Mouse (Mus musculus) cerebral cortex, adult 2 months (tissue): ENCODE measurements around the gene Camta1.

ENCODE experiments used
- WGBS: fragments of 180-500 bp; shearing (Covaris S2); methylation state at CpG from one replicate; pipeline ENCODE4 v1.1.7; 2018; 5-methylcytosine and 5-hydroxymethylcytosine counted together

The Camta1 gene

DNA sequence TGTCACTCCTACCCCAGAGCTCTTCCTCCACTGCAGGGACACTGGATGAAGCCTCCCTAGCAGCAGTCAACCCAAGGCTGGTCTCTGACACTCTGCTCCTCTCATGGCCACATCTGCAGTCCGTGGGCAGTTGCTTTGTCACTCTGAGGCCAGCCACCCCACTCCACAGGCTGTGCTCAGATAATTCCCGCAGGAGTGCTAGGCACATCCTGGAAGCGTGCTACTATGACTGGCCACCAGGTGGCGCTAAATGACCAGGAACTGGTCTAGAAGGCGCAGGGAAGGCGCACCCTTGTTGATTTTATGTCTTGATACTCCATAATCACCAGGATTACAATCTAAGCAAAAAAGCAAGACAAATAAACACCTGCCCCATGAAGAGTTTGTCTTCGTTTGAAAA is 704.8 kb downstream of the Camta1 start:
- WGBS, result 0% methylated on average over 7 of the region's 7 CpGs

DNA sequence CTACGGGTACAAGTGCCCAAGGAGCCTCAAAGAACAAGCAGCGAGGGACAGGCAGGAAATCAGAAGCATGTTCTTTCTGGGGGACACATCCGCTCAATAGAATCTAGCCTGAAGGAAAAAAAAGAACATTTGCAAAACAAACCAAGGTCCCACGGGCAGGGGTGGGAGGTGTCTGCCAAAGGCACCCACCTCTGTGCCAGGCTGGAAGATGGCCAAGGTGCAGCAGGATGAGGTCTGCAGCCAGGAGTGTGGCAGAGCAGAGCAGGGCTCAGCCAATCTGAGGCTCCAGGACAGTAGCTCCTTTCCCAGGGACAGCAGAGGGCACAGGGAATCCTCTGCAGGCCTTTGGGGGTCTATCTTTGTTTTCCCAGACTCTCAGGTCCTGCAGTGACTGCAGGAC is 706.1 kb downstream of the Camta1 start:
- 65% methylated on average over 4 of the region's 4 CpGs for WGBS

DNA sequence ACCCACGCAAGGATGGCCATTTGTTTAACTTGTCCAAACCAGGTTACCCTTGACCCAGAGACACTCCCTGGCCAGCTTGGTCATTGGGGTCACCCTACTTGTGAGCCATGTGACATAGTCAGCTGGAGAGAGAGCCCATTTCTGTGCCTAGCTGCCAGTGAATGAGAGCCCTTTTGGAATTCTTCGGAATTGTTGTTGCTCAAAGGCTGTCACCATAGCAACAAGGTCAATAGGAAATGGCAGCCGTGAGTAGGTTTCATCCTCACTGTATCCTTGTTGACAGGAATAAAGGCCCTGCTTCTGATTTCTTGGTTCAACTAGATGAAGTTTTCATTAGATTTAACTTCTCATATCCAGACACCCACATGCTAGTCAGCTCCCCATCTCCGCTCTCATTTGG is 707.4 kb downstream of the Camta1 start:
- WGBS, result 65% methylated on average over 4 of the region's 4 CpGs

DNA sequence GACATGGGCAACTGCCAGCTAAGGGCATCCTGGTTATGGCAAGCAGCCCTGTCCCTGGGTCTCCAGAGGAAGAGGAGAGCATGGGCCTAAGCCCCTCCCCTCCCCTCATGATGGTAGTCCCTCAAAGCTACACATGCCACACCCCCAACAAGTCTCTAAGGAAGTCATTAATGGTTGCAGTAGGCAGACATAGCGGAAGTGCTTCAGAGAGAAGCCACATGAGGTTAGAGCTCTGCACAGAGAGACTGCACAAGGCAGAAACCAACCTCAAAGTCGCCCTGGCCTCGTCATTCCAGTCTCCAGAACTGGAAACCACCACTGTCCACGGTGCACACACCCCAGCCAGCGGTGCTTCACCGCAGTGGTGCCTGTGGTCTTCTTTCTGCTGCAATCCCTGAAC is 709.7 kb downstream of the Camta1 start:
- 80% methylated on average over 6 of the region's 6 CpGs for WGBS

DNA sequence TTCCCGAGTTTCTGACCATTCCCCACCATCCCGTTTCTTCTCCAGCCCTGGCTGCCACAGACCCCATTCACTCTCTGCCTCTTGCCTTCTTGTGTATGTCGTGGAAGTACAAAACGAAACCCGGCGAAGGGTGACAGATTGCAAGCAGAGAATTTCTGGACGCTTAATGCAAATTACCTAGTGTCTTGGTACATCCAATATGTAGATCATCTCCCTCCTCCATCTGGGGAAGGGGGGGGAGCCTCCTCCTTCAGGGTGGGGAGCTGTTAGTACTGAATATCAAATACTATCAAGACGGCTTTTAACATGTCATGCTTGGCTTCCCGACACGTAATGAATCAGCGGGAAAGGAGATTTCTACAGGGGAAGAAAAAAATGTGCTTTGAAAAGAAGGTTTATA is 710.8 kb downstream of the Camta1 start:
- 59% methylated on average over 11 of the region's 11 CpGs for WGBS

DNA sequence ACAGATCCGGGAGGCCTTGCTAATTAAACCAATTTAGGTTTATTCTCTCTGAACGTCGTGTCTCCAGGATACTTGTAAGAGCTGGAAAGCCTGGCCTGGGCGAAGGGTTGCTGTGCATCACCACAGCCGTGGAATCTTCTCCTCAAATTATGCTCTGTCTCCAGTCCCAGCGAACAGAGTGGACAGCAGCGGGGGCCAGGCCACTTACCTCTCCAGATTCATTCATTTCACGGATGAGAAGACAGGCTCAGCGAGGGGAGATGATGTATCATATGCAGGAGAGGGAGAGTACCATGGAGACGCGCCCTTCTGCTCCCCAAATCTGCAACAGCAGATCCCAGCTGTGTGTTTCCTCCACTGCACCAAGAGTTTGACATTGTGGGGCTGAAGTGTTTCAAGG is 711.6 kb downstream of the Camta1 start:
- 85% methylated on average over 11 of the region's 11 CpGs for WGBS

DNA sequence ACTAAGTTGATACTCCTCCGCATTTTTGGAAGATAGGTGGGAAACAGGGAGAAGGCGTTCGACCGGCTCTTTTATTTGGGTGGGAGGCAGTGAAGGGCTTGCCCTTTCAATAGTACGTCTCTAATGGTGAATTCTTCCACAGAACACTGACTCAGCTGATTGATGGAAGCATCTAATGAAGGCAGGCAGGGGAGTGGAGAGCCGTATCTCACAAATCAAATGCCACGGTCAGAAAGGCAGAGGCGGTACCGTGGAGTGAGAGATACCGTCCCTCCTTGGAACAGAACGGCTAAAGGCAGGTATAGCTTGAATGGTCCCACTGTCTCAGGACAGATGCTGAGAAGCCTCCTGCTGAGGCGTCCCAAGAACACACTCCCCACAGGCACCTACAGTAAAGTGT is 714.1 kb downstream of the Camta1 start:
- WGBS, result 61% methylated on average over 12 of the region's 12 CpGs

DNA sequence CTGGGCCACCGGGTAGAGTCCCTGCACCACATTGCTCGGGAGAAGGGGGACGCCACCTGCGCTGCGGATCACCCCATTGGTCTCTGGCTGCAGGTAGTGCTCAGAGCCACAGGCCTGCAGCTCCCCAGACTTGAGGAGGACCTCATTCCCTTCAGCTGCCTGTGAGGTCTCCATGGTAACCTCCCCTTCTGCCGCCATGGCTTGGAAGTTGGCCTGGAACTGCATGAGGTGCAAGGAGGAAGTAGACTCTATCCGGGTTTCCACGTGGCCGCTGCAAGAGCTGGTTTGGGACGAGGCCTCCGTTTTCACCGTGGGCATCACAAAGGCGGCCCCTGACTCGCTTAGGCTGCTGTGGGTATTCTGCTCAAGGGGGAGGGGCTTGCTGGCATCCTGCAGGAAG is 717.6 kb downstream of the Camta1 start:
- 87% methylated on average over 14 of the region's 14 CpGs for WGBS

DNA sequence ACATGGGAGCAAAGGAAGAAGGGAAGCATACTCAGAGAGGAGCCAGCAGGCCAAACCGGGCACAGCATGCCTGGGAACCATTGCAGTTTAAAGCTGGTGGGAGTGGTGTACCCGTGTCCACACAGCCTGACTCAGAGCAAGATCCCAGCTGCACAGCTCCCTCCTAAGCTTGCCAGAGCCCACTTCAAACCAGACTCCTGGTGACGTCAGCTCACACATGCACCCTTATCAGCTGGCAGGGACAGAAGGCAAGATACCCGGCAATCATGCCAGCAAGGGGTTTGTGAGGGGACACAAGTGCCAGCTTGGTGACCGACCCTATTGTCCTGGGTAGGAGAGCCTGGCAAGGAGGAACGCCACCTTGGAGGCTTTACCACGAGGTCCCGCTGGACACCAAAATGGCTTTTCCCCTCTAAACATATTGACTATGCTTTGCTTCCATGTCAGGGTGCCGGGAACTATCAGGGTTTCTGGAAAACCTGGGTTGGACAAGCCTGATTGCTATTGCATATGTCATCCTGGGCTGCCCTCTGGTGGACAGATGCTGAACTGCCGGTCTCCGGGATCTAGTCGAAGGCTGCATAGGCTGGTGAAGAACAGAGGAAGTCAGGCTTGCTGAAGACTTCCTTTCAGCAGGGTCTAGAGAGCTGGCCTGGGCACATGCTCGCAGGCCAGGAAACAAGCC is 720.3 kb downstream of the Camta1 start:
- WGBS, result 4% methylated on average over 13 of the region's 13 CpGs

DNA sequence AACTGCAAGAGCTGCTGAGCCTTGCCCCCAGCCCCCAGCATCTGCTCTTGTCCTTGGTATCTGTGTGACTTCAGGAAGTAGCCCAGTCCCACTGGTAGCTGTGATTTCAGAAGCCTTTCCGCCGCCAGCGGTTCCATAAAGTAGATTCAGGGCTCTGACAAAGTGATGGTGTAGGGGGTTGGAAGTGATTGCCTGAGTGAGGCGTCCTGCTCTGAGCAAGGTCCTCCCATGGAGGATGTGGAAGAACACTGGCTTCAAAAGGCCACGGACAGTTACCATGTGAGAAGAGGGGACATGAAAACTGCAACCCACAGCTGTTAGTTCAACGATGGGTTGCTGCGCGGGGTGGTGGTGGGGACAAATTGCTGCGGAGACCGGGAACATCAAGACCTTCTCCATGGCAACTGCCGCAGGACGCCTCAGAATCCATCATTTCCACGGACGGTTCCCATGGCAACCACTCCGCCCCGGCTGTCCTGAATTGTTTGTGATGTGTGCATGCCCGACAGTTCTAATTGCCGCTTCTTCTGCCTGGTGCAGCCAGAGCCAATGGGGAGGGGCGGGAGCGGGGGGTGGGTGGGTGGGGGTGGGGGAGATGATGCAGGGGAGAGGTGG is 721.2 kb downstream of the Camta1 start:
- WGBS, result 4% methylated on average over 20 of the region's 20 CpGs

DNA sequence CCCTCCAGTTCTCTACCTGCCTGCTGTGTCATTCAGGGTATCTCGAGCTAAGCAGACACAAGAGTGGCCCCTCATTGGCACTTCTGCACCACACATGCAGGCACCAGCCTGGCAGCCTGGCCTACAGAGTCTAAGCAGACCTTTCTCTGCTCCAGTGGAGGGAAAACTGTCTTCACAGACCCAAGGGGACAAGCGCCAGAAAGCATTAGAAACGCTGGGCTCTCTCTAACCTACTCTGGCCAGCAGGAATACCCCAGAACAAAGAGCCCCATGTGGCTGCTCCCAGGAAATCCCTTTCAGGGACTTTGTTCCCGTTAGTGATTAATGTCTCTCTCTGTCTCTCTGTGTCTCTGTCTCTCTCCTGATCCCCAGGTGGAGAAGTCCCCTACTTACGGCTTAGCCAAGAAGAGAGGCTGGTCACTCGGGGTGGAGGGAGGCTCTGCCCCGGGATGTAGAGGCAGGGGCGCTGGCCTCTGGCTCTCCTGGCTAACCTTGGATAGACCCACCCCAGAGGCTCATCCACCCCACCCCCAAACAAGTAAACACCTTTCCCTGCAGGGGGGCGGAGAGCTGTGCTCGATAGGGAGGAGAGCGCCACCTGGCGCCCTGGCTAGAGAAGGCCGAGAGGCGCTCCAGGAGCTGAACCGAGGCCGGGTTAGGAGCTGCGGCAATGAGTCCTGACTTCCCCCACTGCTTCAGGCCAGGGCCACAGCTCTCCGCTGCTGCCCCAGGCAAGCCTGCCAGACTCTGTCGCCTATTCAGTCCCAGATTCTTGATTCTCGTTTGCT is 722.4 kb downstream of the Camta1 start:
- WGBS, result 10% methylated on average over 20 of the region's 20 CpGs

DNA sequence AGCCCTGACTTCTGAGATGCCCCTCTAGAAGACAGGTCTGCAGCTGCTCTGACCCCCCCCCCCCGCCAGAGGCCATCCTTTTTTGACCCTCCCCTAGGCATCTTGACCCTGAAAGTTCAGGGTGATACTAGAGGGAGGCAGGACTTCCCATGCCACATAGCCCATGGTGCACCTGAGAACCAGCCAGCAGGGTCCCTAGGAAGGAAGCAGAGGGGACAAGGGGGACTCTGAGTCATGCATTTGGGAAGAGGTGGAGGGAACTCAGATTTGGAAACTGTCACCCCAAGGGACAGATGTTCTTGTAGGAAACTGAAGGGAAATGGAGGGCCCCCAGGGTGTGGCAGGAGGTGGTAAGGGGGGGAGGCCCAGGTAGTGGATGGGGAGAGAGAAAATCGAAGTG is 723.1 kb downstream of the Camta1 start:
- 39% methylated on average over 2 of the region's 2 CpGs for WGBS

DNA sequence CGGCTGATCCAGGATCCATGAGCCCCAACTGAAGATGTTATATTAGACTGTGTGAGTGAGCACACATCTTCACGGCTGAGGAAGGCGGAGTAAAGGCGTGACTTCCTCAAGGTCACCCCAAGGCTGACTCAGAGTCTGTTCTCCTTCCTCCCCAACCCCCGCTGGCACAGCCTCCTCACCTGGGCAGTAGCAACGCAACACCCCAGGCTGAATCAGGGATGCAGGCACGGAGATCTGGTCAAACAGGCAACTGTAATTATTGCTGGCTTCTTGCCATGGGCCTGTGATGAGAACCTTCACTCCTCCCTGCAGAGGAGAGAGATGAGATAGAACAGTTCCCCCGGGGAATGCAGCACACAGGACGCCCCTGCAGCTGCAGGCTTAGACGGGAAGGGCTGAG is 723.5 kb downstream of the Camta1 start:
- 21% methylated on average over 10 of the region's 10 CpGs for WGBS

DNA sequence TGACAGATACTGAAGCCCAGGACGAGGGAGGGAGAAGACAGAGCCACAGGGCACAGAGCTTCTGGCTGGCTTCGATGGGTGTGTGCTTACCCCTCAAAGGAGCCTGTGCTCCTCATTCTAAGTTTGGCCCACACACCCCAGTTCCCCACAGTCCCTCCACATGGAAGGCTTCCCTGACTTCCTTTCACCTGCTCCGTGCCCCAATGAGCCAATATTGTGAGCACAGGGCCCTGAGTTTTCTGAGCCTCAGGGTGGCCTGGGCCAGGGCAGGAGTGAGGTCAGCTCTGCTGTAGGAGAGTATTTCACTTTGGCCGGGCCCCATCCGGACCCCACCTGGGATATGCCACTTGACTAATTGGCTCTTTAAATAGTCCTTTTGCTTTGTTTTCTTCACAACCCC is 724.0 kb downstream of the Camta1 start:
- 50% methylated on average over 5 of the region's 5 CpGs for WGBS

DNA sequence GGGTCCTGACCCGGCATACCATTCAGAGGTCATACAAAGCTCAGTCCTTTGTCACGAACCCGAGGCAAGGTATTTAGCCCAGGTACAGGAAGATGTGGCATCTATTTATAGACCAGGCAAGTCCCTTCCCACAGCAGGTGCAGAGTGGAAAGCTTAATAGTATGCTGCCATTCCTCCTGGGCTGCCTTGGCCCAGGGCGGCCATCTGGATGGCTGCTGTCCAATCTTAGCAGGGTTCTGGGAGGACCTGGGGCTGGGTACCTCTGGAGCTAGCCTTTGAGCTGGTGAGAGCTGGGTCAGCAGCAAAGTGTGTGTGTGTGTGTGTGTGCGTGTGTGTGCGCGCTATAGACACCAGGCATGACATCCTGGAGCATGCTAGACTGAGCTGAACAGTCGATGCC is 726.2 kb downstream of the Camta1 start:
- WGBS, result 83% methylated on average over 8 of the region's 8 CpGs

DNA sequence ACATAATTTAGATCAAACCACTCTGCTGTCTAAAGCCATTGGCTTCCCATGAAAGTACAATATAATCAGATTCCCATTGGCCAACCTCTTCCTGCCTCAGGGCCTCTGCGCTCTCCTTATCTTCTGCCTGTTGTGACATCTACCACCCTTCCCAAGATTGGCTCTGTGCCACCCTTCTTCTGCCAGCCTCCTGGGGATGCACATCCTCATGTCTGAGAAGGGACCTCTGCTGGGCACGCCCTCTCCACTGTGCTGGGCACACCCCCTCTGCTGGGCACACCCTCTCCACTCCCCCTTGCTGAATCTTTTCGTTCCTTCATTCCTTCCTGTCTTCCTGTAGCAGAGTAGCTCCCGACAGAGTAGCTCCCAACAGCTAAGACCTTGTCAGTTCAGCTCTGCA is 727.9 kb downstream of the Camta1 start:
- WGBS, result 59% methylated on average over 4 of the region's 4 CpGs

DNA sequence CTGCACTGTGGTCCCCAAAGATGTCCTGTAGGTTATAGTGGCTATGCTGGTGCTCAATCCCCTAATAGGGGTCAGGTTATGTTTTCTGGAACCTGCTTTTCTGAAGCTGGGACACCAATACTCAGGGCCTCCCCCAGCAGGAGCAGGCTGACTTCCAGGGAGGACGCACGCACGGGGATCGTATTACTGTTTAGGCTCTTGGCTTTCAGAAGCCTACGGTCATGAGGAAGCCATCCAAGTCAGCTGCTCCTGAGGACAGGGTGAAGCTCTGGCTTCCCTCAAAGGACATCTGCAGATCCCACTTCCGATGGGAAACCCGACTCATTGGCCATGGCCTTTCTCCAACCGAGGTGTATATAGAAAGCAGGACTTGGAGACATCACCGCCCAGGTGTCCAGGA is 729.2 kb downstream of the Camta1 start:
- 79% methylated on average over 9 of the region's 9 CpGs for WGBS

DNA sequence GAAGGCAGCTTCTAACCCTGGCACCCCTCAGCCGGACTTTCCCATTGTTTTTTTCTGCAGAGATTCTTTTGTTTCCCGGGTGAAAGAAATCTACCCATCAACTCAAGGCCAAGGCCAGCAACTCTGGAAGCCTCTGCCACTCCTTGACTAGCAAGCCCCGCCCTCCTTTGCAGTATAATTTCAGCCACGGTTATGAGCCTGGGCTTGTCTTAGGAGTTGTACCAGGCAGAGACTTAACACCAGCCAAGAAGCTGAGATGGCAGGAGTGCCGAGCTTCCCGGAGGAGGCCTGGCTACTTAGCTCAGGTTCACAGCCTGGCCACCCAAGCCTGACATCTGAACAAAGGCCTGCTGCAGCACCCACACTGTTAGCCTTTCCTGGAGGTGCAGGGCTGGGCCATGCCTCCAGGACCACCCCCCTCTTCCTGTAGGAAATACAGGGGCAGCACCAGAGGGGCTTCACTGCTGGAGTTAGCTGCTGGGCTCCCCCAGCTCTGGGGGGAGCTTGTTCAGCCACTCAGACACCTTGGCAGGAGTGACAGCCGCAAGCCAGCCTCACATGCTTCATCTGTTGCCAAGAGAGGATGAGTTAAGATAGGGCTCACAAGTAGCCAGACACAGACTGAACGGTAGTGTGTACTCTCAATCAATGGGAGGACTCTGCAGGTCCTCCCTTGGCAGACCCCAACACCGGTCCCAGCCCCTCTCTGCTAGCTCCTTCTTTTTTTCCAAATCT is 730.8 kb downstream of the Camta1 start:
- 61% methylated on average over 9 of the region's 9 CpGs for WGBS

DNA sequence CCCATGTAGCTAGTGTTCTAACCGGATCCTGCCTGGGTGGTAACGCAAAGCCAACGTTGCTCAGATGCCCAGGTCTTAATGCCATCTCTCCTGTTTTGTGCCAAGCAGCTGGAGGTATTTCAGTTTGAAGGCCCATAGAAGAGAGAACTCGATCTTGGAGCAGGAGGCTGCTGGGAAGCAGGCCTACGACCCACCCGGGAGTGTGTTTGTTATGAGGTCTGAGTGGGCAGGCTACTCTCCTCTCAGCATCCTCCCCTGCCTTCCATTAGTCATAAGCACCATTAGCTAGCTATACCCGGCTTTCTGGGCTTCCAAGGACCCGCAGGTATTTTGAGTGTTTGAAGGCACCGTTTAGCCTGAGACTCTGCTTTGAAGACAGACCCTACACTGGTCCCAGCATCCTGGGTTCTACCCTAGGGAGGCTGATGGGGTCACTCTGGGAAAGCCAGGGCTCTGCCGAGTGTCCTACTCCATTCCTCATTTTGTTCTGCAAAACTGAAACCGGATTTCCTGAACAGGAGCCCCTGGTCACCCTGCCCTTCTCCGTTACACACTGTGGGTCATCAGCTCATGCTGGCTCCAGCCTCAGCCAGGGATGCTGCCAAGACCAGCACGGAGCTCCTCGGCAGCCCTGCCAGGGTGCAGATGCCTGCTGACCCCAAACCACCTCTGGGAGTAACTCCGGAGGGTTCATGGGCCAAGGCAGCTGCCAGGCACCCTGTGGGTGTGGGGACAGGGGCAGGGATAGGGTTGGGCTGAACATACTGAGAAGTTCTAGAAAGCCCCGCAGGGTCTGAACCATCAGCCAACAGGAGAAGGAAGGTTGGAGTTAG is 731.7 kb downstream of the Camta1 start:
- WGBS, result 42% methylated on average over 16 of the region's 16 CpGs

DNA sequence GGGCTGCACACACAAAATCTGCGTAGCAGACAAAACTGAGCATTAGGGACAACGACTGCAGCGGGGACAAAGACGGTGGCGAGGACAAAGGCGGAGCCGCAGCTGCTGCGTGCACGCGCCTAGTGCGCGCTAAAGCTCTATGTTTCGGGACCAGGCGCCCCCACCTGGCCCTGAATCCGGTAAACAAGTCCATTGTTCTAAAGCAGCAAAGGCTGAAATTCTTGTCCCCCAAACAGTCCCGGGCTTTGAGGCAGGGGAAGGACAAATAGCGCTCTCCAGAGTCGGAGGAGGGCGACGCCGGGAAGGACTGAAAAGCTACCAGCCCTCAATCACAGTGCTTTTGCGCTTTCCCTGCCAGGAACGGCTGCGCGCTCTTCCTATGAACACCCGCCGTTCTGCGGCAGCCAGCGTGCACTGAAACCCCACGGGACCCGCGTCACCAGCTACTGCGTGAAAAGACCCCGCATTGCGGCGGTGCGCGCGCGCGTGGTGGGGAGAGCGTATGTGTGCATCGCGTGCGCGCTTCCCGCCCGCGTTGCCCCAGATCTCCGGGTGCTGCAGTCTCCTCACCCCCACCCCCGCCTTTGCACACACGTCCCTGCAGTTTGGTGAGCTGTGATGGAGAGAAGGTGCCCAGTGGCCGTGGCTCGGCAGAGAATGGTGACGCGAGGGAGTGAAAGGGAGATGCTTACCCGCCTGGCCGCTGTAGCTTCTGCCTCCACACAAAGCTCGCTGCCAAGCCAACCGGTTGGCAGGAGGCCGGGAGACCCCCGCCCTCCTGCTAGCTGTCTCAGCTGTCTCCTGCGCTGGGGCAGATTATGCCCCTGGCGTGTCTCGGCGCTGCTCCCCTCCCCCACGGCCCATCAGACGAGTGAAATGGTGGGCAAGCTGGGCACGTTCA is 732.8 kb downstream of the Camta1 start:
- under 1% methylated on average over 69 of the region's 69 CpGs for WGBS
